15 mouse cellular contexts compared by ENCODE assay signal in genomic region chr4:141897225-141897624, GRCm38 (mm10). TPM values are rescaled to one million over a fixed set of nuclear protein-coding genes. Genes with fewer than 3 reads are reported as not detected.
DNase-seq lines count a peak whose midpoint lies in the region; ATAC-seq lines count a peak whose summit lies in the region.
"Had no signal": no experiment of that assay in that cellular context is flagged by ENCODE, and none has a peak within 500 bp of the region (broad histone marks: within the 10 kb centered on the region; RNA-seq: fewer than 3 reads in every experiment).

No protein-coding gene starts in this region.

- no peak for ATAC-seq in hindbrain, embryonic 11.5 days (ENCODE audit: low FRiP score)
- ATAC-seq in midbrain, embryonic 11.5 days (ENCODE audit: low FRiP score) = no peak
- no peak for ATAC-seq in midbrain, embryonic 15.5 days (replicated peaks)
- no peak for ATAC-seq in forebrain, embryonic 13.5 days
- ATAC-seq in midbrain, embryonic 12.5 days (ENCODE audit: low FRiP score, low read depth) = no peak

- H3K36me3 ChIP-seq in hindbrain, embryonic 10.5 days = no peaks in the 10 kb centered on the region
- no peaks in the 10 kb centered on the region for H3K36me3 ChIP-seq in hindbrain, embryonic 11.5 days (ENCODE audit: control insufficient read depth, insufficient read depth, low read length)
- no peaks in the 10 kb centered on the region for H3K36me3 ChIP-seq in midbrain, embryonic 11.5 days (ENCODE audit: control insufficient read depth, insufficient read depth, low read length)
- H3K36me3 ChIP-seq in midbrain, embryonic 15.5 days (replicated peaks) = no peaks in the 10 kb centered on the region
- no peaks in the 10 kb centered on the region for H3K36me3 ChIP-seq in forebrain, embryonic 13.5 days (ENCODE audit: poor library complexity, severe bottlenecking)
- H3K36me3 ChIP-seq in midbrain, embryonic 12.5 days = no peaks in the 10 kb centered on the region
- H3K36me3 ChIP-seq: limb, embryonic 12.5 days; neural tube, embryonic 12.5 days had no signal

- 85% methylated on average over 6 of the region's 6 CpGs for WGBS in hindbrain, embryonic 10.5 days
- 76% methylated on average over 6 of the region's 6 CpGs for WGBS in hindbrain, embryonic 11.5 days
- 87% methylated on average over 6 of the region's 6 CpGs for WGBS in midbrain, embryonic 11.5 days
- 77% methylated on average over 6 of the region's 6 CpGs for WGBS in midbrain, embryonic 15.5 days
- 74% methylated on average over 6 of the region's 6 CpGs for WGBS in forebrain, embryonic 13.5 days
- WGBS in midbrain, embryonic 12.5 days = 87% methylated on average over 6 of the region's 6 CpGs

- H3K4me1 ChIP-seq in hindbrain, embryonic 10.5 days (replicated peaks) = peaks cover 68% of the 10 kb centered on the region
- peaks cover 17% of the 10 kb centered on the region for H3K4me1 ChIP-seq in hindbrain, embryonic 11.5 days (replicated peaks; ENCODE audit: control insufficient read depth, insufficient read depth, low read length)
- peaks cover 48% of the 10 kb centered on the region for H3K4me1 ChIP-seq in midbrain, embryonic 11.5 days (ENCODE audit: control insufficient read depth, insufficient read depth, low read length)
- peaks cover 24% of the 10 kb centered on the region for H3K4me1 ChIP-seq in midbrain, embryonic 15.5 days
- peaks cover 58% of the 10 kb centered on the region for H3K4me1 ChIP-seq in forebrain, embryonic 13.5 days
- H3K4me1 ChIP-seq in midbrain, embryonic 12.5 days = peaks cover 58% of the 10 kb centered on the region

- DNase-seq in hindbrain, embryonic 10.5 days (ENCODE audit: low spot score) = no peak
- no peak for DNase-seq in hindbrain, embryonic 11.5 days (ENCODE audit: low spot score)
- DNase-seq in midbrain, embryonic 11.5 days (ENCODE audit: low spot score, missing footprints) = no peak
- no peak for DNase-seq in spleen, adult 18-20 months
- no peak for DNase-seq in heart, postnatal 36 days
- DNase-seq: heart, postnatal 14 days; kidney, adult 8-10 months had no signal

- intact Hi-C loops in heart, postnatal 36 days (cut with DNase I) = no loop called here

- H3K27ac ChIP-seq in hindbrain, embryonic 10.5 days = peak overlapping the region; percentile 90
- H3K27ac ChIP-seq in hindbrain, embryonic 11.5 days (ENCODE audit: low read depth, low read length) = no peak overlapping the region
- H3K27ac ChIP-seq in midbrain, embryonic 11.5 days (ENCODE audit: low read depth, low read length) = peak overlapping the region; percentile 9; the same call in 1 of the 2 replicates
- H3K27ac ChIP-seq in midbrain, embryonic 15.5 days = no peak overlapping the region
- peak overlapping the region; percentile 62 for H3K27ac ChIP-seq in forebrain, embryonic 13.5 days
- peak overlapping the region; percentile 96; the same call in 1 of the 2 replicates for H3K27ac ChIP-seq in midbrain, embryonic 12.5 days (replicated peaks)
- H3K27ac ChIP-seq: limb, embryonic 12.5 days; neural tube, embryonic 12.5 days had no signal

- no peak overlapping the region for H3K9ac ChIP-seq in hindbrain, embryonic 11.5 days (ENCODE audit: low read depth, low read length)
- no peak overlapping the region for H3K9ac ChIP-seq in midbrain, embryonic 11.5 days (ENCODE audit: low read length)
- H3K9ac ChIP-seq in midbrain, embryonic 15.5 days = no peak overlapping the region
- H3K9ac ChIP-seq in forebrain, embryonic 13.5 days = no peak overlapping the region
- H3K9ac ChIP-seq in midbrain, embryonic 12.5 days (replicated peaks) = no peak overlapping the region
- H3K9ac ChIP-seq: limb, embryonic 12.5 days; neural tube, embryonic 12.5 days had no signal

- no peak overlapping the region for H3K4me2 ChIP-seq in hindbrain, embryonic 11.5 days (replicated peaks; ENCODE audit: low read depth, low read length)
- no peak overlapping the region for H3K4me2 ChIP-seq in midbrain, embryonic 11.5 days
- H3K4me2 ChIP-seq in midbrain, embryonic 15.5 days = no peak overlapping the region
- H3K4me2 ChIP-seq in forebrain, embryonic 13.5 days = no peak overlapping the region
- no peak overlapping the region for H3K4me2 ChIP-seq in midbrain, embryonic 12.5 days (replicated peaks)
- H3K4me2 ChIP-seq: limb, embryonic 12.5 days; neural tube, embryonic 12.5 days had no signal

- H3K9me3 ChIP-seq in hindbrain, embryonic 10.5 days = no peaks in the 10 kb centered on the region
- no peaks in the 10 kb centered on the region for H3K9me3 ChIP-seq in hindbrain, embryonic 11.5 days (ENCODE audit: control insufficient read depth, low read length)
- no peaks in the 10 kb centered on the region for H3K9me3 ChIP-seq in midbrain, embryonic 11.5 days (ENCODE audit: control insufficient read depth, low read length)
- no peaks in the 10 kb centered on the region for H3K9me3 ChIP-seq in midbrain, embryonic 15.5 days
- H3K9me3 ChIP-seq in forebrain, embryonic 13.5 days (replicated peaks) = no peaks in the 10 kb centered on the region
- H3K9me3 ChIP-seq in midbrain, embryonic 12.5 days = no peaks in the 10 kb centered on the region
- H3K9me3 ChIP-seq: limb, embryonic 12.5 days; neural tube, embryonic 12.5 days had no signal

- no peak overlapping the region for H3K4me3 ChIP-seq in hindbrain, embryonic 10.5 days
- H3K4me3 ChIP-seq in hindbrain, embryonic 11.5 days (ENCODE audit: low read depth, low read length) = no peak overlapping the region
- H3K4me3 ChIP-seq in midbrain, embryonic 11.5 days (ENCODE audit: low read depth, low read length) = no peak overlapping the region
- H3K4me3 ChIP-seq in midbrain, embryonic 15.5 days = no peak overlapping the region
- no peak overlapping the region for H3K4me3 ChIP-seq in forebrain, embryonic 13.5 days
- H3K4me3 ChIP-seq in midbrain, embryonic 12.5 days = no peak overlapping the region
- H3K4me3 ChIP-seq: limb, embryonic 12.5 days; neural tube, embryonic 12.5 days had no signal

- H3K27me3 ChIP-seq in hindbrain, embryonic 10.5 days (ENCODE audit: insufficient read depth, poor library complexity, severe bottlenecking) = no peaks in the 10 kb centered on the region
- no peaks in the 10 kb centered on the region for H3K27me3 ChIP-seq in hindbrain, embryonic 11.5 days (ENCODE audit: control insufficient read depth, insufficient read depth, low read length)
- H3K27me3 ChIP-seq in midbrain, embryonic 11.5 days (ENCODE audit: control insufficient read depth, insufficient read depth, low read length) = no peaks in the 10 kb centered on the region
- H3K27me3 ChIP-seq in midbrain, embryonic 15.5 days (replicated peaks) = no peaks in the 10 kb centered on the region
- H3K27me3 ChIP-seq in forebrain, embryonic 13.5 days = no peaks in the 10 kb centered on the region
- H3K27me3 ChIP-seq in midbrain, embryonic 12.5 days = no peaks in the 10 kb centered on the region
- H3K27me3 ChIP-seq: limb, embryonic 12.5 days; neural tube, embryonic 12.5 days had no signal

RNA-seq across cellular contexts. Expression of gene Efhd2, which starts 22.5 kb away (rescaled TPM):
- 51.4 and 61.3 TPM in 2 replicates for polyA plus RNA-seq in hindbrain, embryonic 10.5 days (2016; fragmentation: Nextera tagmentation; extraction: Ambion mirVana)
- polyA plus RNA-seq in hindbrain, embryonic 11.5 days (2014; fragmentation: Nextera tagmentation; extraction: Ambion mirVana) = 25.0 and 26.1 TPM in 2 replicates
- 34.7 and 36.3 TPM in 2 replicates for polyA plus RNA-seq in midbrain, embryonic 11.5 days (2014; fragmentation: Nextera tagmentation; extraction: Ambion mirVana)
- polyA plus RNA-seq in midbrain, embryonic 15.5 days (2015; fragmentation: Nextera tagmentation; extraction: Ambion mirVana) = 71.5 and 82.6 TPM in 2 replicates
- polyA plus RNA-seq in forebrain, embryonic 13.5 days (2015; fragmentation: Nextera tagmentation; extraction: Ambion mirVana) = 85.2 and 86.3 TPM in 2 replicates
- polyA plus RNA-seq in midbrain, embryonic 12.5 days (2016; fragmentation: Nextera tagmentation; extraction: Ambion mirVana) = 96.8 and 112 TPM in 2 replicates
- total RNA-seq in heart, postnatal 36 days (2021) = 10 to 100 TPM; 20.4 to 21.3 TPM

RNA-seq across cellular contexts. Expression of gene Ctrc, which starts 51.1 kb away (rescaled TPM):
- polyA plus RNA-seq in hindbrain, embryonic 10.5 days (2016; fragmentation: Nextera tagmentation; extraction: Ambion mirVana) = not detected in 2 replicates
- polyA plus RNA-seq in hindbrain, embryonic 11.5 days (2014; fragmentation: Nextera tagmentation; extraction: Ambion mirVana) = not detected in 2 replicates
- not detected in 2 replicates for polyA plus RNA-seq in midbrain, embryonic 11.5 days (2014; fragmentation: Nextera tagmentation; extraction: Ambion mirVana)
- not detected in 2 replicates for polyA plus RNA-seq in midbrain, embryonic 15.5 days (2015; fragmentation: Nextera tagmentation; extraction: Ambion mirVana)
- polyA plus RNA-seq in forebrain, embryonic 13.5 days (2015; fragmentation: Nextera tagmentation; extraction: Ambion mirVana) = not detected in 2 replicates
- not detected in 2 replicates for polyA plus RNA-seq in midbrain, embryonic 12.5 days (2016; fragmentation: Nextera tagmentation; extraction: Ambion mirVana)
- total RNA-seq in heart, postnatal 36 days (2021) = not detected
- total RNA-seq: common myeloid progenitor, adult 5-6 weeks; heart, postnatal 14 days; layer of hippocampus, adult 8-10 months; megakaryocyte, adult 5-6 weeks had no signal
- polyA plus RNA-seq: limb, embryonic 12.5 days; neural tube, embryonic 12.5 days had no signal

Comparison
In these comparisons a context has a peak if more than half of its experiments do, and no peak if none do; other contexts are left out.
1. H3K27ac ChIP-seq: peak in hindbrain, embryonic 10.5 days (single experiment), midbrain, embryonic 11.5 days (single experiment), forebrain, embryonic 13.5 days (single experiment) and midbrain, embryonic 12.5 days (single experiment); none in hindbrain, embryonic 11.5 days (single experiment) and midbrain, embryonic 15.5 days (single experiment).